In the genomic region with DNA sequence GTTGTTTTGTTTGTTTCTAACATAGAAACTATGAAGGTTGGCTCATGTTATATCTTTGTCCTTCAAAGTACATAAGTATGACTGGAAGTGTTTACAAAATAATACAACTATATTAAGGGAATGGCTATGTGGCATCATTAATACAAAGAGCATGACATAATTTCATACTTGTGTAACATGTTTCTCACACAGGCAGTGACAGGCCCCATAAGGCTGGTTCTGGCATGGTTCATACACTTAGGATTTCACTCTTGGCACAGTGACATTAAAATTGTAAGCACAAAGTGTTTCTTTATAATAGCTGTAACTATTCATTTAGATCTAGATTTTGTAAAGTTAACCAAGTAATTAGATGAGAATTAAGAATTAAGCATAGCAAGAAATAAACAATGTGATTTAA, we compare ENCODE assay signal across 19 mouse cellular contexts.
DNase-seq lines count a peak whose midpoint lies in the region; ATAC-seq and TF ChIP-seq lines count a peak whose summit lies in the region.
"Had no signal": no experiment of that assay in that cellular context is flagged by ENCODE, and none has a peak within 500 bp of the region (broad histone marks: within the 10 kb centered on the region; RNA-seq: fewer than 3 reads in every experiment).

No protein-coding gene starts in this region.

- DNase-seq in forebrain, embryonic 11.5 days (ENCODE audit: low spot score), result no peak
- DNase-seq in lung, adult 2 months, result no peak
- peak; percentile 78 for DNase-seq in fat pad, adult 2 months (ENCODE audit: extremely low read depth, low read depth, low spot score)
- no peak for DNase-seq in stomach, postnatal 0 days (ENCODE audit: low spot score)
- no peak for DNase-seq in retina, embryonic 14.5 days (ENCODE audit: low spot score)
- DNase-seq: adrenal gland, adult 8-10 months; adrenal gland, postnatal 36 days; cerebellum, adult 11 months; cerebellum, adult 8-10 months; cerebellum, postnatal 14 days; embryo, embryonic 11 days; gastrocnemius, postnatal 14 days had no signal

- TF ChIP-seq CTCF in lung, adult 2 months (IDR thresholded peaks at IDR 0.05; ENCODE audit: insufficient read depth, low read length), result no peak
- no peak for TF ChIP-seq CTCF in stomach, postnatal 0 days (IDR thresholded peaks at IDR 0.05; ENCODE audit: low read depth)

- no peaks in the 10 kb centered on the region for H3K9me3 ChIP-seq in forebrain, embryonic 16.5 days (ENCODE audit: control insufficient read depth, low read length)
- no peaks in the 10 kb centered on the region for H3K9me3 ChIP-seq in forebrain, embryonic 11.5 days (ENCODE audit: control insufficient read depth, low read length)
- no peaks in the 10 kb centered on the region for H3K9me3 ChIP-seq in lung, embryonic 16.5 days (ENCODE audit: control insufficient read depth, low read length)
- no peaks in the 10 kb centered on the region for H3K9me3 ChIP-seq in stomach, postnatal 0 days (ENCODE audit: control insufficient read depth, low read length)
- H3K9me3 ChIP-seq: embryonic facial prominence, embryonic 12.5 days; heart, embryonic 12.5 days; hindbrain, embryonic 10.5 days; hindbrain, embryonic 15.5 days had no signal

- H3K4me1 ChIP-seq in forebrain, embryonic 16.5 days (replicated peaks; ENCODE audit: control insufficient read depth, insufficient read depth, low read length), result no peaks in the 10 kb centered on the region
- H3K4me1 ChIP-seq in forebrain, embryonic 11.5 days (replicated peaks; ENCODE audit: control insufficient read depth, insufficient read depth, low read length), result no peaks in the 10 kb centered on the region
- H3K4me1 ChIP-seq in lung, embryonic 16.5 days (replicated peaks; ENCODE audit: control insufficient read depth, insufficient read depth, low read length), result no peaks in the 10 kb centered on the region
- H3K4me1 ChIP-seq in lung, adult 2 months (ENCODE audit: control insufficient read depth, insufficient read depth, low read length), result no peaks in the 10 kb centered on the region
- H3K4me1 ChIP-seq in stomach, postnatal 0 days (replicated peaks; ENCODE audit: control insufficient read depth, insufficient read depth), result no peaks in the 10 kb centered on the region
- H3K4me1 ChIP-seq: embryonic facial prominence, embryonic 12.5 days; heart, embryonic 12.5 days; hindbrain, embryonic 10.5 days; hindbrain, embryonic 15.5 days had no signal

- no peaks in the 10 kb centered on the region for H3K36me3 ChIP-seq in forebrain, embryonic 16.5 days (ENCODE audit: control insufficient read depth, insufficient read depth)
- H3K36me3 ChIP-seq in forebrain, embryonic 11.5 days (ENCODE audit: control insufficient read depth, insufficient read depth, low read length), result no peaks in the 10 kb centered on the region
- H3K36me3 ChIP-seq in lung, embryonic 16.5 days (ENCODE audit: control insufficient read depth, insufficient read depth, low read length), result no peaks in the 10 kb centered on the region
- no peaks in the 10 kb centered on the region for H3K36me3 ChIP-seq in stomach, postnatal 0 days (ENCODE audit: control insufficient read depth, insufficient read depth, low read length)
- H3K36me3 ChIP-seq: embryonic facial prominence, embryonic 12.5 days; heart, embryonic 12.5 days; hindbrain, embryonic 10.5 days; hindbrain, embryonic 15.5 days had no signal

- H3K27ac ChIP-seq in forebrain, embryonic 16.5 days (ENCODE audit: low read length), result no peak overlapping the region
- H3K27ac ChIP-seq in forebrain, embryonic 11.5 days (ENCODE audit: low read depth, low read length), result no peak overlapping the region
- H3K27ac ChIP-seq in lung, embryonic 16.5 days (ENCODE audit: low read length), result no peak overlapping the region
- H3K27ac ChIP-seq in stomach, postnatal 0 days (replicated peaks), result no peak overlapping the region
- H3K27ac ChIP-seq: embryonic facial prominence, embryonic 12.5 days; hindbrain, embryonic 10.5 days; hindbrain, embryonic 15.5 days had no signal

- TF ChIP-seq POLR2A in lung, adult 2 months (IDR thresholded peaks at IDR 0.05; ENCODE audit: borderline replicate concordance, extremely low read depth, low read depth, low read length), result no peak

- no peaks in the 10 kb centered on the region for H3K27me3 ChIP-seq in forebrain, embryonic 16.5 days (replicated peaks; ENCODE audit: control insufficient read depth, insufficient read depth, low read length)
- no peaks in the 10 kb centered on the region for H3K27me3 ChIP-seq in forebrain, embryonic 11.5 days (ENCODE audit: control insufficient read depth, insufficient read depth, low read length)
- no peaks in the 10 kb centered on the region for H3K27me3 ChIP-seq in lung, embryonic 16.5 days (ENCODE audit: control insufficient read depth, insufficient read depth, low read depth, low read length)
- H3K27me3 ChIP-seq in stomach, postnatal 0 days (ENCODE audit: control insufficient read depth, insufficient read depth, low read length), result no peaks in the 10 kb centered on the region
- H3K27me3 ChIP-seq: embryonic facial prominence, embryonic 12.5 days; heart, embryonic 12.5 days; hindbrain, embryonic 15.5 days had no signal

- no peak overlapping the region for H3K4me2 ChIP-seq in forebrain, embryonic 16.5 days (ENCODE audit: low read length)
- no peak overlapping the region for H3K4me2 ChIP-seq in forebrain, embryonic 11.5 days (ENCODE audit: low read depth, low read length, severe bottlenecking)
- H3K4me2 ChIP-seq in lung, embryonic 16.5 days (ENCODE audit: low read depth, low read length), result no peak overlapping the region
- H3K4me2 ChIP-seq in stomach, postnatal 0 days (replicated peaks; ENCODE audit: low read depth), result no peak overlapping the region
- H3K4me2 ChIP-seq: embryonic facial prominence, embryonic 12.5 days; heart, embryonic 12.5 days; hindbrain, embryonic 15.5 days had no signal

- TF ChIP-seq EP300 in stomach, postnatal 0 days (optimal IDR thresholded peaks at IDR 0.05), result no peak

- ATAC-seq in forebrain, embryonic 16.5 days, result peak; percentile 57
- no peak for ATAC-seq in forebrain, embryonic 11.5 days (replicated peaks; ENCODE audit: low FRiP score)
- peak; percentile 54; the same call in 1 of the 2 replicates for ATAC-seq in lung, embryonic 16.5 days (ENCODE audit: low read depth)
- ATAC-seq in stomach, postnatal 0 days (ENCODE audit: low FRiP score, low TSS enrichment), result peak; percentile 29; the same call in 1 of the 2 replicates
- ATAC-seq: intestine, embryonic 16.5 days had no signal

- H3K9ac ChIP-seq in forebrain, embryonic 16.5 days (replicated peaks; ENCODE audit: low read depth, low read length), result no peak overlapping the region
- H3K9ac ChIP-seq in forebrain, embryonic 11.5 days (ENCODE audit: low read length), result no peak overlapping the region
- H3K9ac ChIP-seq in lung, embryonic 16.5 days (ENCODE audit: low read length), result no peak overlapping the region
- H3K9ac ChIP-seq in stomach, postnatal 0 days (ENCODE audit: low read length), result no peak overlapping the region
- H3K9ac ChIP-seq: embryonic facial prominence, embryonic 12.5 days; heart, embryonic 12.5 days; hindbrain, embryonic 15.5 days had no signal

- H3K4me3 ChIP-seq in forebrain, embryonic 16.5 days (replicated peaks; ENCODE audit: low read length), result no peak overlapping the region
- H3K4me3 ChIP-seq in forebrain, embryonic 11.5 days (ENCODE audit: low read depth, low read length), result no peak overlapping the region
- no peak overlapping the region for H3K4me3 ChIP-seq in lung, embryonic 16.5 days (ENCODE audit: low read length)
- no peak overlapping the region for H3K4me3 ChIP-seq in lung, adult 2 months (replicated peaks; ENCODE audit: extremely low read depth, low read depth, low read length)
- no peak overlapping the region for H3K4me3 ChIP-seq in stomach, postnatal 0 days (ENCODE audit: low read depth, low read length)
- H3K4me3 ChIP-seq: embryonic facial prominence, embryonic 12.5 days; heart, embryonic 12.5 days; hindbrain, embryonic 10.5 days; hindbrain, embryonic 15.5 days had no signal
